24 mouse cellular contexts compared by ENCODE assay signal in the genomic region with DNA sequence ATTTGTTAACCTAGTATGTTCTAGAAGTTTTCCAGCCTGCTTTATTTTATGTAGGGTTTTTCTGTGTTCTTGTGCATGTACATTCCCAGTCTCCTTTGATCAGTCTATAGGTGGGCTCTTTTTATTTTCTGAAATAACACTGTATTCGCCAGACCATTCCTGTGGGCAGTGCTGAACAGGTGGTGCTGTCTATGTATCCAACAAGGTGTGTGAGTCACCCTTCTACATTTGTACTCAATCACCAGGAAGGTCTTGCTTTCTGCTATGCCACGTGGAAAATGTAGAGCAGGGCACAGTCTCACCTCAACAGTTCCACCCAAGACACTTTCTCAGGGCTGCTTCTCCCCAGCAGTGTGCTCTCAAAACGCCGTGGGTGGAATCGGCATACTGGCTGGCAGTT. TPM values are rescaled to one million over a fixed set of nuclear protein-coding genes. Genes with fewer than 3 reads are reported as not detected.
"Had no signal": no experiment of that assay in that cellular context is flagged by ENCODE, and none has a peak within 500 bp of the region (broad histone marks: within the 10 kb centered on the region; RNA-seq: fewer than 3 reads in every experiment).

No protein-coding gene starts in this region.

- DNase-seq: kidney, adult 18-20 months; kidney, adult 9 months; kidney, postnatal 4 days; left cerebral cortex, postnatal 4 days; lung, adult 2 months; lung, postnatal 14 days; lung, postnatal 4 days; thymus, adult 18-20 months; thymus, postnatal 14 days; thymus, postnatal 4 days had no signal

- H3K27ac ChIP-seq: limb, embryonic 12.5 days; limb, embryonic 15.5 days; midbrain, embryonic 15.5 days; neural tube, embryonic 13.5 days had no signal

- ATAC-seq: midbrain, embryonic 15.5 days had no signal

- H3K27me3 ChIP-seq: limb, embryonic 12.5 days; limb, embryonic 15.5 days; midbrain, embryonic 15.5 days; neural tube, embryonic 13.5 days had no signal

- H3K4me2 ChIP-seq: limb, embryonic 12.5 days; limb, embryonic 15.5 days; midbrain, embryonic 11.5 days; midbrain, embryonic 15.5 days; neural tube, embryonic 13.5 days had no signal

- H3K4me3 ChIP-seq: limb, embryonic 12.5 days; limb, embryonic 15.5 days; midbrain, embryonic 15.5 days; neural tube, embryonic 13.5 days had no signal

- H3K9ac ChIP-seq: limb, embryonic 12.5 days; limb, embryonic 15.5 days; midbrain, embryonic 15.5 days; neural tube, embryonic 13.5 days had no signal

- H3K36me3 ChIP-seq: limb, embryonic 12.5 days; limb, embryonic 15.5 days; midbrain, embryonic 15.5 days; neural tube, embryonic 13.5 days had no signal

- H3K9me3 ChIP-seq: limb, embryonic 12.5 days; limb, embryonic 15.5 days; midbrain, embryonic 15.5 days; neural tube, embryonic 13.5 days had no signal

- H3K4me1 ChIP-seq: limb, embryonic 12.5 days; limb, embryonic 15.5 days; midbrain, embryonic 15.5 days; neural tube, embryonic 13.5 days had no signal

RNA-seq across cellular contexts. Expression of a gene that starts 16.7 kb away (rescaled TPM):
- total RNA-seq: layer of hippocampus, adult 18-20 months; left cerebral cortex, adult 8-10 months; left cerebral cortex, postnatal 14 days; megakaryocyte progenitor cell, adult 5-6 weeks; megakaryocyte-erythroid progenitor cell, adult 5-6 weeks; neutrophil, adult 5-6 weeks had no signal
- polyA plus RNA-seq: limb, embryonic 15.5 days; lung, embryonic 16.5 days; midbrain, embryonic 11.5 days; midbrain, embryonic 15.5 days; neural tube, embryonic 13.5 days; stomach, embryonic 16.5 days; testis, adult 2 months had no signal

RNA-seq across cellular contexts. Expression of a gene that starts 28.9 kb away (rescaled TPM):
- total RNA-seq: megakaryocyte-erythroid progenitor cell, adult 5-6 weeks; neutrophil, adult 5-6 weeks had no signal
- polyA plus RNA-seq: midbrain, embryonic 15.5 days had no signal
